Mouse (Mus musculus): ENCODE measurements around the gene Fam19a1. TPM values are rescaled to one million over a fixed set of nuclear protein-coding genes. Genes with fewer than 3 reads are reported as not detected.

Gene Fam19a1
- polyA plus RNA-seq, 1 experiment from 2014 or later = 7.0 TPM

DNA sequence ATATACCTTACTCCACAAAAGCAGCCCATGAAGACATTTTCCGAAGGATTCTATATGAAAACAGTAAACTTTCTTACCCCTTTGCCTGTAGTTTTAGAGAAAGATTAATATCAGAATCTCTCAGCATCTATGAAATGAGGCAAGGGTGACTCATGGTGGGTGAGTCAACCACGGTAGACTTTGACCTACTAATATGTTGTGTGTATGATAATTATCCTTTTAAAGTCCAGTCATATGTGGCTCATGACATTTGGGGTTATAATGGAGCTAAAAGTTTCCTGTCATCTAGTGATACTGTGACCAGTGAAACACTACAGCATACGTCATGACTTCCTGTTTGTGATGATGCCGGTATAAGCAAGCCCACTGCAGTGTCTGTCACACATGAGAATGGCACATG is 170.8 kb downstream of the Fam19a1 start:
- H3K27ac ChIP-seq (ENCODE audit: low read length) = no peak overlapping the region
- no peak for ATAC-seq (ENCODE audit: insufficient read depth, low FRiP score)
- 88% methylated on average over 4 of the region's 4 CpGs for WGBS
- H3K9ac ChIP-seq (ENCODE audit: low read length) = no peak overlapping the region
- no peaks in the 10 kb centered on the region for H3K27me3 ChIP-seq (ENCODE audit: control insufficient read depth, insufficient read depth, low read length)
- no peaks in the 10 kb centered on the region for H3K9me3 ChIP-seq (replicated peaks; ENCODE audit: control insufficient read depth, low read length)
- no peak overlapping the region for H3K4me3 ChIP-seq (replicated peaks; ENCODE audit: low read length)
- H3K4me2 ChIP-seq (ENCODE audit: low read depth, low read length) = no peak overlapping the region
- H3K4me1 ChIP-seq (ENCODE audit: control insufficient read depth, insufficient read depth, low read length) = no peaks in the 10 kb centered on the region
- H3K36me3 ChIP-seq (ENCODE audit: control insufficient read depth, insufficient read depth, low read length) = no peaks in the 10 kb centered on the region

DNA sequence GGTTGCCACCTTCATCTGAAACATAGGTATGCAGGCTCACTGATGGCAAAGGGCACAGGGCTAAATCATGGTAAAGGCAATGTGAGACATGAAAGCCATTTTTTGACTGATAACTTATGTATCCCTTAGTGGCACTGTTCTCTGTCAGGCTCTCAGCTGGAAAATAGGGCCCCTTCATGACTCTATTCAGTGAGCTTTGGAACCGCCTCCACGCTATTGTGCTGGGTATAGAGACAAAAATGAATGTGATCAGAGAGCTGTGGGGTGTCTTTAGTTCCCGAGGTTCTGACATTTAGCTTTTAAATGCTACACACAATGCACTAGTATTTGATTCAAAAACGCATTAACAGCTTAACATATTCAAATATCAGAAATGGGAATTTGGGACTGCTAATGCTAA is 171.6 kb downstream of the Fam19a1 start:
- H3K4me3 ChIP-seq (replicated peaks; ENCODE audit: low read length) = no peak overlapping the region
- no peaks in the 10 kb centered on the region for H3K36me3 ChIP-seq (ENCODE audit: control insufficient read depth, insufficient read depth, low read length)
- no peaks in the 10 kb centered on the region for H3K4me1 ChIP-seq (ENCODE audit: control insufficient read depth, insufficient read depth, low read length)
- H3K9ac ChIP-seq (ENCODE audit: low read length) = no peak overlapping the region
- H3K4me2 ChIP-seq (ENCODE audit: low read depth, low read length) = no peak overlapping the region
- ATAC-seq (ENCODE audit: insufficient read depth, low FRiP score) = no peak
- WGBS = 88% methylated on average over 4 of the region's 4 CpGs
- H3K27me3 ChIP-seq (ENCODE audit: control insufficient read depth, insufficient read depth, low read length) = no peaks in the 10 kb centered on the region
- H3K9me3 ChIP-seq (replicated peaks; ENCODE audit: control insufficient read depth, low read length) = no peaks in the 10 kb centered on the region
- H3K27ac ChIP-seq (ENCODE audit: low read length) = no peak overlapping the region

DNA sequence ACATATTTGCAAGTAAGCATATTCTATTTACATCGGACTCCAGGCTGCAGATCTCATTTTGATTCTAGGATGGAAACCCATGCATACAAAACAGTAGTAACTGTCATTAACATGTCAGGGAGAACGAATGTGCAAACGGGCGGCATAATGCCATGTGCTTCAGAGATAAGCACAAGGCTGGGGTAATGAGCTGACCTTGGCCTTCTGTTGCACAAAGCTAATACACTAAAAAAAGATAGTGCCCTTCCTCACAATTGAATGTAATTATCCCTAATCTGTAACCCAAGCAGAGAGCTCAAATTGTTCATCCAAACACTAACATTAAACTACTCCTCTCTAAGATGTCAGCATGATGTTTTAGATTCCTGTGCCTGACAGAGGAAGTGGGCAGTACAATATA is 173.3 kb downstream of the Fam19a1 start:
- no peak overlapping the region for H3K4me3 ChIP-seq (replicated peaks; ENCODE audit: low read length)
- 59% methylated on average over 4 of the region's 4 CpGs for WGBS
- ATAC-seq (ENCODE audit: insufficient read depth, low FRiP score) = no peak
- no peaks in the 10 kb centered on the region for H3K9me3 ChIP-seq (replicated peaks; ENCODE audit: control insufficient read depth, low read length)
- H3K4me1 ChIP-seq (ENCODE audit: control insufficient read depth, insufficient read depth, low read length) = no peaks in the 10 kb centered on the region
- no peak overlapping the region for H3K4me2 ChIP-seq (ENCODE audit: low read depth, low read length)
- H3K36me3 ChIP-seq (ENCODE audit: control insufficient read depth, insufficient read depth, low read length) = no peaks in the 10 kb centered on the region
- H3K27me3 ChIP-seq (ENCODE audit: control insufficient read depth, insufficient read depth, low read length) = no peaks in the 10 kb centered on the region
- H3K27ac ChIP-seq (ENCODE audit: low read length) = no peak overlapping the region
- no peak overlapping the region for H3K9ac ChIP-seq (ENCODE audit: low read length)

DNA sequence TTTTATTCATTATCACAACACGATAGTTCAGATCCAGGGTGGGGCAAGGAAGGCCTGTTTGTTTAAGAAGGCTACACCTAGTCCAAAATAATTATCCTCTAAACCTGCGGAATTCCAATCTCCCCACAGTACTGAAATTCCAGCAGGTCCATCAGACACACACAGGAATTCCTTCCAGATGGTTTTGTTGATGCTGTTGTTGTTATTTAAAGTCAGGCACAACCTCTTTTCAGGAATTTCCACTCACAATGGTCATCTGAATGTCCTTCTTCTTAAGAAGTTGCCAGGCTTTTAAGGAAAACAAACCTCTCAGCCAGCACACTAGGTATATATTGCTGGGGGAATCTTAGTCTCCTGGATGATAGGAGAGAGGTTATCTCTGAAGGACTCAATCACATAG is 174.4 kb downstream of the Fam19a1 start:
- Histone ChIP-seq H3K36me3 (ENCODE audit: control insufficient read depth, insufficient read depth, low read length) (no peaks in the 10 kb centered on the region), H3K4me2 (ENCODE audit: low read depth, low read length) (no peak overlapping the region), H3K27ac (ENCODE audit: low read length) (no peak overlapping the region), H3K9me3 (replicated peaks; ENCODE audit: control insufficient read depth, low read length) (no peaks in the 10 kb centered on the region), H3K4me3 (replicated peaks; ENCODE audit: low read length) (no peak overlapping the region), H3K27me3 (ENCODE audit: control insufficient read depth, insufficient read depth, low read length) (no peaks in the 10 kb centered on the region), H3K9ac (ENCODE audit: low read length) (no peak overlapping the region), H3K4me1 (ENCODE audit: control insufficient read depth, insufficient read depth, low read length) (no peaks in the 10 kb centered on the region)
- WGBS = 58% methylated on average over 2 of the region's 2 CpGs
- no peak for ATAC-seq (ENCODE audit: insufficient read depth, low FRiP score)

DNA sequence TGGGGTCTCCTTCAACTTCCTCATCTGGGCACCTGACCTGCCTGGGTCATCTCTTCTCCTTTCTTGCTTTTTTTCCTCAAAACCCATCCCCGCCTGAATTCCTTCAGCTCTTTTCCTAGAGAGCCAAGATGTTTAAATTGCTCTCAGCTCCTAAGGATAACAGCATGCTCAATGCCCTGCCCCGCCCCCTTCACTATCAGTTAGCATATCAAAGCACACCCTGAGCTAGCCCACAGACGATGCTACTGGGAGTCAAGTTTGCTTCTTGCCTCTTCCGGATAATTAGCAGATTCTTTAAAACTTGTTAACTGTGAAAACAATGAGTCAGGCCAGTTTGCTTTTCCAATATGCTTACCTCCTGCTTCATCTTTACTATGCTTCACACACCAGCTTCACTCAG is 176.7 kb downstream of the Fam19a1 start:
- Histone ChIP-seq H3K27me3 (ENCODE audit: control insufficient read depth, insufficient read depth, low read length) (no peaks in the 10 kb centered on the region), H3K9ac (ENCODE audit: low read length) (no peak overlapping the region), H3K36me3 (ENCODE audit: control insufficient read depth, insufficient read depth, low read length) (no peaks in the 10 kb centered on the region), H3K4me2 (ENCODE audit: low read depth, low read length) (no peak overlapping the region), H3K4me1 (ENCODE audit: control insufficient read depth, insufficient read depth, low read length) (no peaks in the 10 kb centered on the region), H3K9me3 (replicated peaks; ENCODE audit: control insufficient read depth, low read length) (no peaks in the 10 kb centered on the region), H3K4me3 (replicated peaks; ENCODE audit: low read length) (no peak overlapping the region), H3K27ac (ENCODE audit: low read length) (no peak overlapping the region)
- no peak for ATAC-seq (ENCODE audit: insufficient read depth, low FRiP score)
- 37% methylated on average over 4 of the region's 4 CpGs for WGBS

DNA sequence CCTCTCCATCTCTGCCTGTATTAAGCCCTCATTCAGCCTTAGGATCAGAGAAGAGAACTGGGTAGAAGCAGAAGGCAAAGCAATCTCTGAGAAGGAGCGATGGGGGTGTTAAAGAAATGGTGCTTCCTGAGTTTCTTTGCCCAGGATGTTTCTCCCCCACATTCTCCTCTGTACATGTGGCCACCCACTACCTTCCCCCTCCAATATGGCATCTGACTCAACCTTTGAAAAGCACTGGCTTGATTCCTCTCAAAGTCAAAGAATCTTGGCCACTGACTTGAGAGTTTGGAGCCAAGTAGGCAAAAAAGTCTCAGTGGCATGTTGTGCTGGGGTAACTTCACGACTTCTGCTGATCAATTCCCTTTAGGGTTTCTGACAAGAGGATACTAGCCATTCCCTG is 234.5 kb downstream of the Fam19a1 start:
- H3K27ac ChIP-seq (ENCODE audit: low read length) = no peak overlapping the region
- no peak overlapping the region for H3K9ac ChIP-seq (ENCODE audit: low read length)
- no peaks in the 10 kb centered on the region for H3K27me3 ChIP-seq (ENCODE audit: control insufficient read depth, insufficient read depth, low read length)
- H3K36me3 ChIP-seq (ENCODE audit: control insufficient read depth, insufficient read depth, low read length) = no peaks in the 10 kb centered on the region
- H3K9me3 ChIP-seq (replicated peaks; ENCODE audit: control insufficient read depth, low read length) = no peaks in the 10 kb centered on the region
- no peak overlapping the region for H3K4me2 ChIP-seq (ENCODE audit: low read depth, low read length)
- WGBS = 83% methylated on average over 2 of the region's 2 CpGs
- H3K4me1 ChIP-seq (ENCODE audit: control insufficient read depth, insufficient read depth, low read length) = no peaks in the 10 kb centered on the region
- no peak overlapping the region for H3K4me3 ChIP-seq (replicated peaks; ENCODE audit: low read length)
- no peak for ATAC-seq (ENCODE audit: insufficient read depth, low FRiP score)

DNA sequence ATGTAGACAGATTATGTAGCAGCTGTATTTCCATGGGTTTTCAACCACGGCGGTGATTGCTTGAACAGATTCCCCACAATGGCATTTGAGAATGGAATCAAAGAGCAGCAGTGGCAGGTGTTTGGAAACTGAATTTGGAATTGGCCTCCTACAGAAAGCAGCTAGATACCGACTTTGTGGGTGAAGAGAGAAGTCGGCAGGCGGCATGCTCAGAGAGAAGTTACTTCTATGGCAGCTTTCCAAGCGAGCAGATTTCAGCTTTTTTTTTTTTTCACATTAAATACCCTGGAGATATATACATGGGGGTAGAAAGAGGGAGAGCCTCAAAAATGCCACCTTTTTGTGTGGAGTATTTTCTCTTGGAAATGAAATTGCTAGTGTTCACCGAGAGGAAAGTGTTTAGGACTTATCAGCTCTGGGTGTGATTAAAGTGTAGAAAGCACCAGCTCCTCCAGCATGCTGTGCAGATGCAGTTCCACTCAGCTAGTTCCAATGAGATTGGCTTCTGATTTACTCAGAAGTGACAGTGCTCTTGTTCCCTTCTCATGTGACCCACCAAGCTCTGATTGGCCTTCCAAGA is 236.6 kb downstream of the Fam19a1 start:
- H3K4me2 ChIP-seq (ENCODE audit: low read depth, low read length) = no peak overlapping the region
- H3K9me3 ChIP-seq (replicated peaks; ENCODE audit: control insufficient read depth, low read length) = no peaks in the 10 kb centered on the region
- no peaks in the 10 kb centered on the region for H3K27me3 ChIP-seq (ENCODE audit: control insufficient read depth, insufficient read depth, low read length)
- H3K36me3 ChIP-seq (ENCODE audit: control insufficient read depth, insufficient read depth, low read length) = no peaks in the 10 kb centered on the region
- 83% methylated on average over 7 of the region's 7 CpGs for WGBS
- no peak overlapping the region for H3K4me3 ChIP-seq (replicated peaks; ENCODE audit: low read length)
- no peak for ATAC-seq (ENCODE audit: insufficient read depth, low FRiP score)
- no peaks in the 10 kb centered on the region for H3K4me1 ChIP-seq (ENCODE audit: control insufficient read depth, insufficient read depth, low read length)
- H3K27ac ChIP-seq (ENCODE audit: low read length) = no peak overlapping the region
- H3K9ac ChIP-seq (ENCODE audit: low read length) = no peak overlapping the region

DNA sequence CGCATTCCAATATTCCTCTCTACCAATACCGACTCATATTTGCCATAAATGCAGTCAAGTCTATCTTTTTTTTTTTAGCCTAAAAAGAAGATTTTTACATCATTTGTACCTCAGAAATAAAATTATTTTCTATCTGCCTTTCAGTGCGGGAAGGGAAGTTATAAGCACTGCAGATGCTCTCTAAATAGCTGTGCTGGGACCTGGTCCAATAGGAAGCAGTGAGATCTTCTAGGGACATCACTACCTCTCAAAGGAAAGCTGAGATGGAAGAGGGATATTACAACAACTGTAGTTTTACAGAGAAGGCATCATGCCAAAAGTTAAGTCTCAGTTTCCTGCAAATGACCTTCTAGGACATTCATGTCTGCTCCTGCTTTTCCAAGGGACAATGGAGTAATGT is 256.6 kb downstream of the Fam19a1 start:
- Histone ChIP-seq H3K9me3 (replicated peaks; ENCODE audit: control insufficient read depth, low read length) (no peaks in the 10 kb centered on the region), H3K36me3 (ENCODE audit: control insufficient read depth, insufficient read depth, low read length) (no peaks in the 10 kb centered on the region), H3K4me2 (ENCODE audit: low read depth, low read length) (no peak overlapping the region), H3K27me3 (ENCODE audit: control insufficient read depth, insufficient read depth, low read length) (no peaks in the 10 kb centered on the region), H3K4me3 (replicated peaks; ENCODE audit: low read length) (no peak overlapping the region), H3K9ac (ENCODE audit: low read length) (no peak overlapping the region), H3K4me1 (ENCODE audit: control insufficient read depth, insufficient read depth, low read length) (no peaks in the 10 kb centered on the region), H3K27ac (ENCODE audit: low read length) (no peak overlapping the region)
- no peak for ATAC-seq (ENCODE audit: insufficient read depth, low FRiP score)
- 89% methylated on average over 3 of the region's 3 CpGs for WGBS

DNA sequence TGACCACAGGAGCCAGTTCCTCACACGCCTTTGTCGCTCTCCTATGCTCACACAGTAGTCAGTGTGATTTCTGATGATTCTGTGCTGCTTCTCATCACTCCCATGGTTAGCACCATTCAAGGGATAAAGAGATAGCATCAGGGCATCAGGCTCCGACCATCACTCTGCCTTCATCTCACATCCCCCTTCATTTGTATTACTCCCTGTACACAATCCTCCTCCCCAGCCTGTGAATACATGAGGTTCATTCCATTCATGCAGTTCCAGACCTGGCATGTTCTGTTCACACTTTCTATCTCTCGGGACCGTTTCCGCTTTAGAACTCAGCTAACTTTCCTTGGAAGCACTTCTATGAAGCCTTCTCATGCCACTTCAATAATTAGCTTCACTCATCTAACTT is 259.9 kb downstream of the Fam19a1 start:
- no peak for ATAC-seq (ENCODE audit: insufficient read depth, low FRiP score)
- Histone ChIP-seq H3K9ac (ENCODE audit: low read length) (no peak overlapping the region), H3K4me1 (ENCODE audit: control insufficient read depth, insufficient read depth, low read length) (no peaks in the 10 kb centered on the region), H3K27me3 (ENCODE audit: control insufficient read depth, insufficient read depth, low read length) (no peaks in the 10 kb centered on the region), H3K36me3 (ENCODE audit: control insufficient read depth, insufficient read depth, low read length) (no peaks in the 10 kb centered on the region), H3K9me3 (replicated peaks; ENCODE audit: control insufficient read depth, low read length) (no peaks in the 10 kb centered on the region), H3K27ac (ENCODE audit: low read length) (no peak overlapping the region), H3K4me3 (replicated peaks; ENCODE audit: low read length) (no peak overlapping the region), H3K4me2 (ENCODE audit: low read depth, low read length) (no peak overlapping the region)
- 92% methylated on average over 6 of the region's 6 CpGs for WGBS

DNA sequence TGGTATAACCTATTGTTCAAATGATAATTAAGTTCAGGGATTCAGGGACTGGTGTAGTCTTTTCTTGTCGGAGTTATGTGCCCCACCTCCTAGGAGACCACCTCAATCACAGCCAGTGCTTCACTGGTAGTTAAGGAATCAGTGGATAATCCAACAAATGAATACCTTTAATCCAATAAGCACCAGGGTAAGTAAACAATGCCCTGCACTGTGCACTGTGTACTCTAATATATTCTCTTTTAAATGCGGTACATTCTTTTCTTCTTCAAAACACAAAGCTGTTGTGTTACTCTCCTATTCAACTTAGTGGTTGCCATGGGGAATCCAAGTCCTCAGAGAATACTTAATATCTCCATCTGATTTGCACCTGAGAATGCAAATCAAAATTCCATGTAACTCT is 260.3 kb downstream of the Fam19a1 start:
- no peak overlapping the region for H3K27ac ChIP-seq (ENCODE audit: low read length)
- H3K4me1 ChIP-seq (ENCODE audit: control insufficient read depth, insufficient read depth, low read length) = no peaks in the 10 kb centered on the region
- no peak for ATAC-seq (ENCODE audit: insufficient read depth, low FRiP score)
- H3K27me3 ChIP-seq (ENCODE audit: control insufficient read depth, insufficient read depth, low read length) = no peaks in the 10 kb centered on the region
- H3K4me2 ChIP-seq (ENCODE audit: low read depth, low read length) = no peak overlapping the region
- WGBS = 75% methylated on average over 2 of the region's 2 CpGs
- no peak overlapping the region for H3K9ac ChIP-seq (ENCODE audit: low read length)
- H3K4me3 ChIP-seq (replicated peaks; ENCODE audit: low read length) = no peak overlapping the region
- H3K36me3 ChIP-seq (ENCODE audit: control insufficient read depth, insufficient read depth, low read length) = no peaks in the 10 kb centered on the region
- H3K9me3 ChIP-seq (replicated peaks; ENCODE audit: control insufficient read depth, low read length) = no peaks in the 10 kb centered on the region
